Mouse (Mus musculus) erythroblast, embryonic 14.5 days (primary cell): Measurements from ENCODE around the gene Nmt1. TPM values are rescaled to one million over a fixed set of nuclear protein-coding genes. Genes with fewer than 3 reads are reported as not detected.
A peak's percentile ranks its signal among the peaks of the same experiment; 100 is the strongest.

Experiments used
- H3K27me3 ChIP-seq: 2 replicates; pipeline ENCODE4 v1.6.1; 2012; ENCODE audit warnings: inconsistent platforms; ENCODE audit not compliant: control insufficient read depth
- H3K36me3 ChIP-seq: 2 replicates; pipeline ENCODE4 v1.6.1; 2012; ENCODE audit warnings: mild to moderate bottlenecking, inconsistent platforms; ENCODE audit not compliant: control insufficient read depth
- H3K4me1 ChIP-seq: 2 replicates; pipeline ENCODE4 v1.6.1; 2012; ENCODE audit warnings: inconsistent platforms; ENCODE audit not compliant: control insufficient read depth
- H3K4me3 ChIP-seq: replicated peaks from 2 replicates; pipeline ENCODE3; 2012; ENCODE audit warnings: moderate library complexity, mild to moderate bottlenecking, inconsistent platforms
- H3K9me3 ChIP-seq: 2 replicates; pipeline ENCODE4 v1.6.1; 2012; ENCODE audit warnings: low read length, inconsistent platforms, mixed read lengths; ENCODE audit not compliant: control insufficient read depth
- GATA1 ChIP-seq: IDR thresholded peaks from 2 replicates; pipeline ENCODE4 v1.6.1; 2012; ENCODE audit warnings: low read length, inconsistent platforms, mixed read lengths
- TAL1 ChIP-seq: IDR thresholded peaks from 3 replicates; pipeline ENCODE4 v1.6.1; 2012; ENCODE audit warnings: low read length, inconsistent platforms, mixed read lengths
- polyA plus RNA-seq: library from polyadenylated mRNA; stranded (reverse); fragments of >175 nt; gene quantifications from 2 replicates; pipeline ENCODE4 v1.2.3, GENCODE M21; 2012

Gene Nmt1
- 1.5 and 3.6 TPM in 2 replicates for polyA plus RNA-seq

DNA sequence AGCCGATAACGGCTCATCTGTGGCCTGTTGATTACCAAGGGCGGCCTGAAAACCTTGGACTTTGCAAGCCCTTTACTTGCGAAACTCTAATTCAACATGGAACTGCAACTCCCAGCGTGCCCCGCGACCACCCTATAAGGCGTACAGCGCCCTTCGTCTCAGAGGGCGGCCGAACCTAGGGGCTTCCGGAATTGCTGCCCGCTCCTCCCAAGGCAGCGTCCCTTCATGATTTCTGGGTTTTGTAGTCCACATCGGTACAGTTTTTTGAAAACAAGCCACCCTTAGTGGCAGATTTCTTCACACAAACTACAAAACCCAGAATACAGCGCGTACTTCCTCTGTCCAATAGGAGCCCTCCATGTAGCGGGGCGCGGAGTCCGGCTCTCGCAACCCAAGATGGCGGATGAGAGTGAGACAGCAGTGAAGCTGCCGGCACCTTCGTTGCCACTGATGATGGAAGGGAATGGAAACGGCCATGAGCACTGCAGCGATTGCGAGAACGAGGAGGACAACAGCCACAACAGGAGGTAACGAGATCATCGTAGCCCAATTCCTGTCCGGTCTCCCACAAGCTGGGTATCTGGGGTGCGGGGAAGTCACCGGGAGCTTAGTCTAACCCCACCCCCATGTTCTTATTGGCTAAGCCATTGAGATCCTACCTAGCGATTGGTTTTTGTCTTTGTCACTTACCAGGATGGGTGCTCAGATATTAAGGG lies at the start of gene Nmt1, which contains the start of gene Dcakd:
Nmt1 (plus strand) TSS at position 15 of the 716 bp plus-strand sequence.
Dcakd (minus strand) TSS at position 158 of the 716 bp plus-strand sequence.
- peaks cover 54% of the 10 kb centered on the region for H3K36me3 ChIP-seq
- TF ChIP-seq TAL1: no peak
- peak; percentile 51; the same call in 1 of the 2 replicates for TF ChIP-seq GATA1
- peak within 1 kb of the TSS; percentile 70 for H3K4me3 ChIP-seq
- H3K4me1 ChIP-seq: peaks cover 51% of the 10 kb centered on the region
- H3K27me3 ChIP-seq: no peaks in the 10 kb centered on the region
- no peaks in the 10 kb centered on the region for H3K9me3 ChIP-seq

DNA sequence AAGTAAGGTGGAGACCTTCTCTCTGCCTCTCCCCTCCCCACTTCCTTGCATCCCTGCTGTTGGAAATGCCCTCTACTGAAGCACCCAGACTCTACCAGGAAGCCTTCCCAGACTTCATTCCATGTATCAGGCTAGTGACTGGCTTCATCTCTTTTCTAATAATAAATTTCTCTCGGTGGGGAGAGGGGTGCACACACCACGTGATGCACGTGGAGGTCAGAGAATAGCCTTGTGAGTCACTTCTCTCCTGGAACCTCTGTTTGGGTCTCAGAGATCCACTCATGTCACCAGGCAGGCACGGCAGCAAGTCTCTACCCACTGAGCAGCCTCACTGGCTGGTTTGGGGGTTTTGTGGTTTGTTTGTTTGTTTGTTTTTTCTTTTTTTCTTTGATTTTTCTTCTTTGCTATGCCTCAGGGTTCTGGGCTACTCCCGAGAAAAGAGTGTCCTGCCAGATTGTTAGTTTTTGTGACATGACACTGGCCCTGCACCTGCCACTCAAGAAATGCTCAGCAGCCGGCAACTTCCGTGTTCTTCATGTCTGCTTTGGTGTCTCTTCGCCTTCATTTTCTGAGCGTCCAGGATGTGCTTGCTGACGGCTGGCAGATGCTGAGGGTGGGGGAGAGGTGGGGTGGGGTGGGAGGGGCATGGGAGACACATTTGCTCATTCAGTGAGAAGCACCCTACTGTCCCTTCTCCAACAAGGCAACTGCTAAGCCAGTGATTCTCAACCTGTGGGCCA lies 46.7 kb upstream of the Nmt1 start:
- TF ChIP-seq TAL1 (no peak), GATA1 (no peak)
- Histone ChIP-seq H3K4me3 (no peak overlapping the region), H3K9me3 (no peaks in the 10 kb centered on the region), H3K4me1 (no peaks in the 10 kb centered on the region), H3K36me3 (no peaks in the 10 kb centered on the region), H3K27me3 (peaks cover 7% of the 10 kb centered on the region)

DNA sequence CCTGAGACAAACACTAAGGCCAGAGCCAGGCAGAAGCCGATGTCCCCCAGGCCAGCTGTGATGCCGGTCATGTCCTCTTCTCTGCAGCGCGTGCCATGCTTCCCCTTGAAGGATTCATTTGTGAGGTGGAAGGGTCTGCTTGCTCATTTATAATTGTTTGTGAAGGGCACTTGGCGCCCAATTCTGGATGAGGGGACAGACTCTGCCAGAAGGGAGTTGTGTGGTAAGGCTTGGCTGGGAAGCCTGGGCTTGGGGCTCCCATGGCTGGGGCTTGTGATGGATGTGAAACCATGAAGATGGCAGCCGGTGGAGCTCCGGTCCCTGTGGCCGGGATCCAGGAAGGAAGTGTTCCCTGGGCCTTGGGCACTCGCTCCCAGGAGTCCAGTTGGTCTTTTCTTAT lies 43.9 kb upstream of the Nmt1 start:
- TF ChIP-seq GATA1 (no peak), TAL1 (no peak)
- H3K4me3 ChIP-seq: no peak overlapping the region
- no peaks in the 10 kb centered on the region for H3K36me3 ChIP-seq
- H3K27me3 ChIP-seq: peaks cover 28% of the 10 kb centered on the region
- no peaks in the 10 kb centered on the region for H3K4me1 ChIP-seq
- H3K9me3 ChIP-seq: no peaks in the 10 kb centered on the region

DNA sequence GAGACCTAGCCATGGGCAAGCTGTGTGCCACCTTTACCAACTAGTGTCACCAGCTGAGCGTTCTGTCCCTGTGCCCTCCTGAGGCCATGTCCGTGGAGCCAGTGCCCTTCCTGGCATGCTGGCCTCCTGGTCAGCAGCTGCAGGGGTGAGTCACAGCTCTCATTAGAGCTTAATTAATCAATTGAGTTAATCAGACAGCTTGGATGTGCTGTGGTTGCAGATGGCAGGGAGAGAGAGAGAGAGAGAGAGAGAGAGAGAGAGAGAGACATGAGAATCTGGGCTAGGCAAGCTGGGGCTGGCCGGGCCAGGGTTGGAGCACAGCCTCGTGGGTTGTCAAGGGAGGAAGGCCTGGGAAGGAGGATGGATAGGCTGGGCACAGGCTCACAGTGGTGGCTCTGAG lies 43.4 kb upstream of the Nmt1 start:
- Histone ChIP-seq H3K36me3 (no peaks in the 10 kb centered on the region), H3K4me1 (no peaks in the 10 kb centered on the region), H3K4me3 (no peak overlapping the region), H3K27me3 (peaks cover 33% of the 10 kb centered on the region), H3K9me3 (no peaks in the 10 kb centered on the region)
- TF ChIP-seq TAL1 (no peak), GATA1 (no peak)

DNA sequence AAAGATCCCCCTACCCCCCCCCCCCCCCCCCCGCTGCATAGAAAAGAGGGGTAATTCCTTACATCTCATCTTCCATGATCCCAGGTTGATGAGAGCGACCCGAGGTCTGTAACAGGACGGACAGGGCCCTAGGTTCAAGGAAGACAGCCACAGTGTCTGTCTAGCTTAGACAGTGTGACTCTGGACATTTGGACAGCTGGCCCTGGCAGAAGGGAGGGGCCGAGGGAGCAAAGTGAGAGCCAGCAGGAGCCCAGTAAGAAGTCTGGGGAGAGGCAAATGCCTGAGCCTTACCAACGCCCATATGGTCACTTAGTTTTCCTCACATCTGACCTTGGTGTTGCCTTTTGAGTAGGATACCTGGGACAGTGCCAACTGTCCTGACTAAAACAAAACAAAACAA lies 42.8 kb upstream of the Nmt1 start:
- Histone ChIP-seq H3K4me1 (no peaks in the 10 kb centered on the region), H3K9me3 (no peaks in the 10 kb centered on the region), H3K4me3 (no peak overlapping the region), H3K36me3 (no peaks in the 10 kb centered on the region), H3K27me3 (peaks cover 39% of the 10 kb centered on the region)
- TF ChIP-seq GATA1 (no peak), TAL1 (no peak)

DNA sequence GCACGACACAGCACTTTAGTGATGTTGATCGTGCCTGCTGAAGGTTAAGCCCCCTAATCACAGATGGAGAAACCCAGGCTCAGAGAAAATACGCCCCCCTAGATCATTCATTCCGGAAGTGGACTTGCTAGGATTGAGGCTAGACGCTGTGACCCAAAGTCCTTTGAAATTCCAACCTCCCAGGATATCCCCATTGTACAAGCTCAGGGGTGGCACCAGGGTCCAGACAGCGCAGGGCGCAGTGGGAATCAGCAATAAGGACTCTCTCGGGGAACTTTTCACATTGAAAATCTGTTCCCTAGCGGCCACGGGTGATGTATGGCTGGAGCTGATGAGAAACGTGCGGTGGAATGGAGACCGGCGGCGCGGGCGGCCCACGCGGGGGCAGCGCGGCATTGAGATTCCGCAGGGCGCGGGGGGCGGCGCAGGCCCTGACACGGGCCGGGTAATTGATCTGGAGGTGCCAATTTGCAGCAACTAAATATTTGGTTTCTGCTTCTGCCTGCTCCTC lies 38.3 kb upstream of the Nmt1 start:
- Histone ChIP-seq H3K4me1 (no peaks in the 10 kb centered on the region), H3K36me3 (peaks cover 5% of the 10 kb centered on the region), H3K9me3 (no peaks in the 10 kb centered on the region; the same call in 1 of the 2 replicates), H3K27me3 (peaks cover 63% of the 10 kb centered on the region), H3K4me3 (no peak overlapping the region)
- TF ChIP-seq TAL1 (no peak), GATA1 (no peak)

DNA sequence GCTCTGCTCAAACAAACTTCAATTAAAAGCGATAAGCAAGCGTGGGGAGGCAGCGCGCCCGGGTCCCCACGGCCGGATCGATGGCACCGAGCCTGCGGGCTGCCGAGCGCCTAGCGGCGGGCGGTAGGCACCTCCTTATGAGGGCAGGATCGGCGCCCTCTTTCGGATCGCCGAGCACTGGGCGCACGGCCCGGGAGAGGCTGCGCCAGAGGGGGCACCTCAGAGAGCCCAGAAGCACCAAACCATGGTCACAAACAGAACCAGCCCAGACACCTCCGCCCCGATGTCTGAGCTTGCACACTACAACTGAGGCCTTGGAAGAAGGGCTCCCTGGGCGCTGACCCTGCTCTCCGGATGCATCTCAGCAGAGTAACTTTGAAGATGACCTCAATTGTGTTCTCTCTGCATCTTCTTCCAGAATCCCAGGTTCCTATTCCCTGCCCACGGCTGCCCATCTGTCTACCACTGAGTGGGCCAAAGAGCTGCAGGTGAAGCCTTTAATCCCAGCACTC lies 37.8 kb upstream of the Nmt1 start:
- no peak overlapping the region for H3K4me3 ChIP-seq
- H3K36me3 ChIP-seq: peaks cover 11% of the 10 kb centered on the region
- TF ChIP-seq TAL1 (no peak), GATA1 (no peak)
- peaks cover 63% of the 10 kb centered on the region for H3K27me3 ChIP-seq
- H3K4me1 ChIP-seq: no peaks in the 10 kb centered on the region
- no peaks in the 10 kb centered on the region; the same call in 1 of the 2 replicates for H3K9me3 ChIP-seq

DNA sequence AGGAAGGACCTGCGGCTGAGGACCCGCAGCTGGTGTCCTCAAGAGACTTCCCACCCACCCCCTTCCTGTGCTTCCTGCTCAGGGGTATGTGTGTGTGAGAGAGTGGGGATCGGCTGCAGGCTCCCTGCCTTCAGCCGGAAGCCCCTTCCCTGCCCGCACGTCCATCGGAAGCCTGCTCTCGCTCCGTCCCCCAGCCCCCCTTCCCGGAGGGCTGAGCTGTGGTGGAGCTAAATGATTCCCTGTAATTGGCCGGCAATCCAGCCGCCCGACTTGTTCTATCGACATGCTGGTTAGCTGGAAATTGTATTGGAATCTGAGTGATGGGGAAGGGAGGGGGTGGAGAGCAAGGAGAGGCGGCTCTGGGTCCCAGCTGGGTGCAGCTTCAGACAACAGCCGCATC lies 36.3 kb upstream of the Nmt1 start:
- Histone ChIP-seq H3K36me3 (peaks cover 19% of the 10 kb centered on the region), H3K27me3 (peaks cover 56% of the 10 kb centered on the region), H3K4me1 (no peaks in the 10 kb centered on the region), H3K9me3 (no peaks in the 10 kb centered on the region; the same call in 1 of the 2 replicates), H3K4me3 (no peak overlapping the region)
- no peak for TF ChIP-seq TAL1
- no peak for TF ChIP-seq GATA1

DNA sequence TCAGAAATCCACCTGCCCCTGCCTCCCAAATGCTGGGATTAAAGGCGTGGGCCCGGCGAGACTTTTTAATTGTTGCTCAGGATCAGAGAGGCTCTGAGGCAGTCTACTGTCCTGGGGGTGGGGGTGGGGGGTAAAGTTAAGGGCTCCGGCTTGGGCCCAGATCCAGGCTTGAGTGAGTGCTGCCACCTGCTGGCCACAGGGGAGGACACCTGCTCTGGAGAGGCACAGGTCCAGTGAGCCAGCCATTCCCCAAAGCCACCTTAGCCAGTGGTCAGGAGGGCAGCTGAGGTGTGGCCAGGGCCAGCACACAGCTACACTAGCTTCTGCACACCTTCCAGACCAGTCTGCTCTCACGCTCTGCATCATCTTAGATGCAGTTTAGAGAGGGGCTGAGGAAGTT lies 35.0 kb upstream of the Nmt1 start:
- TF ChIP-seq GATA1 (no peak), TAL1 (no peak)
- Histone ChIP-seq H3K27me3 (peaks cover 49% of the 10 kb centered on the region), H3K9me3 (no peaks in the 10 kb centered on the region; the same call in 1 of the 2 replicates), H3K36me3 (peaks cover 28% of the 10 kb centered on the region), H3K4me3 (no peak overlapping the region), H3K4me1 (peaks cover 3% of the 10 kb centered on the region)
